Mouse (Mus musculus): ENCODE results near the gene Cab39. TPM values are rescaled to one million over a fixed set of nuclear protein-coding genes. Genes with fewer than 3 reads are reported as not detected.

Cab39 gene
- total RNA-seq, 2 experiments from 2014 or later = 152 to 157 TPM

GRCm38 (mm10) chr1:85900521-85901333 is 107.5 kb downstream of the Cab39 start:
- TF ChIP-seq CTCF (conservative IDR thresholded peaks at IDR 0.05) = no peak
- peak overlapping the region; percentile 17; the same call in 1 of the 2 replicates for H3K4me3 ChIP-seq
- DNase-seq (ENCODE audit: low spot score in 2 of 2) = no peak
- peak overlapping the region; percentile 92 for H3K27ac ChIP-seq

Small RNA genes within 50 kb of the gene (microRNA-seq; reads per million reads assigned to microRNA genes)
- gene Gm25472 (0 reads per million in 2 experiments), gene Mir8096 (0 reads per million in 2 experiments)

Other genes starting within 250 kb of the Cab39 start
- not detected for gene G530012D18Rik, start 217.8 kb upstream of the Cab39 start, total RNA-seq (2021)
- 1 to 10 TPM in 1 of 2 experiments, under 1 TPM in 1; 0.69 to 1.4 TPM for gene Sp110, start 194.6 kb upstream of the Cab39 start, total RNA-seq (2021)
- 1 to 10 TPM in 1 of 2 experiments, under 1 TPM in 1; 0.44 to 1.1 TPM for gene Sp140, start 193.1 kb upstream of the Cab39 start, total RNA-seq (2021)
- 1 to 10 TPM; 2.8 to 3.6 TPM for gene Sp100, start 143.5 kb upstream of the Cab39 start, total RNA-seq (2021)
- under 1 TPM; 0.59 to 0.79 TPM for gene A630001G21Rik, start 14.8 kb upstream of the Cab39 start, total RNA-seq (2021)
- 100 to 1,000 TPM; 748 to 802 TPM for gene Itm2c, start 100.8 kb downstream of the Cab39 start, total RNA-seq (2021)
- 1 to 10 TPM; 3.3 to 3.6 TPM for gene 4933407L21Rik, start 135.0 kb downstream of the Cab39 start, total RNA-seq (2021)
- gene Gpr55, start 167.6 kb downstream of the Cab39 start, total RNA-seq (2021) = not detected
- 1 to 10 TPM; 1.2 TPM for gene Spata3, start 223.4 kb downstream of the Cab39 start, total RNA-seq (2021)